Mouse (Mus musculus): ENCODE measurements around the gene Tmem232.
A peak's percentile ranks its signal among the peaks of the same experiment; 100 is the strongest.
"Not testable (repeated sequence)": the region's sequence is repeated elsewhere in the genome, so short reads cannot be mapped to it uniquely, and the experiment has no call there.

Tmem232 gene

DNA sequence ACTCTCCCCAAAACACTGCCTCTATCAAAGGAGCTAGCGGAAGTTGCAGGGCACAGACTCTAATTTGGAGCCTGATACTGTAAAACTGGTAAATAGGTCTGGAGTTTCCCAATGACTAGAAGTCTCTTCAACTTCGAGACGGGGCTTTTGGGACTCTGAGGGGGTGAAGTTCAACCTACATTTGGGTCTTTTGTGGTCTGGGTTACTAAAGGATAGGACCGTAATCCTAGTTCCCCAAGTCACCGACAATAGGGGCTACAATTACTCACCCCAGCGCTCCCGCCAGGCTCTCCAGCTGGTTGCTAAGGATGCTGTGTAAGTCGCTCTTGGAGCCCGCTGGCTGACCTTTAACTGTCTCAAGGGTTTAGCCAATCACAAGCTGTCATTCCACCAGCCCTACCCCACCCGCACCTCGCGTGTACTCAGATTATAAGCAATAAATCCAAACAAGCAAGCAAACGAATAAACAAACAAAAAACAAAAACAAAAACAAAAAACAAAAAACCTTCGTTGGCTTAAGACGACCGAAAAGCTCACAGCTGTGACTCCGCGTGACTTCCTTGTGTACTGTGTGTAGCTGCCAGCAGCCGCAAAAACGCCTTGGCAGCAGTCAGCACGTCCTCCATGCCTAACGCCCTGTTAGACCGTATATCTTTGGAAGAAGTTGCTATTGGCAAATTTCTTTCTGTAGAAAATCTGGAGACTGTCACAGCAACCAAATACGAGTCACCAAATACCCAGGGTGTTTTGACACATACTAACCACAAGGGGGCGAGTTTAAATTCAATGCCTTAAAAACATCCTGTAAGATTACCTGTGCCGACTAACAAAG is at the start of gene Tmem232:
Gene Tmem232 (minus strand): TSS at position 342 of the 832 bp plus-strand sequence.
- DNase-seq (ENCODE audit: low spot score): no peak

DNA sequence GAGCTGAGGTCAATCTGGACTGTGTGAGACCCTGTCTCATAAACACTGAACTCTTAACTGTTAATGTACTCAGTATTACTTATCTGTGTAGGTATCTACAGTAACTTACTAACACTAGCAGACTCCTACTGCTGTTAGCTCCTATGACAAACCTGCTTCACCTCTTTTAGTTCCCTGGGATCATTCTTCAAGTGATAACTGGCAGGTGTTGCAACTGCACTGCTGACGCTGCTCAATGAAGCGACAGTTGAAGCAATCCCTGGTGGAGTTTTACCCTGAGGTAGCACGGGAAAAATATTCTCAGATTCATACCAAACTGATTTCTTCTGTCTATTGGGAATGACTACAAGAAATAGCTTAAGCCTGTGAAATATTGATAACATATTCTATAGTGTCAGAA is 46.3 kb upstream of the Tmem232 start:
- DNase-seq (ENCODE audit: low spot score): no peak

DNA sequence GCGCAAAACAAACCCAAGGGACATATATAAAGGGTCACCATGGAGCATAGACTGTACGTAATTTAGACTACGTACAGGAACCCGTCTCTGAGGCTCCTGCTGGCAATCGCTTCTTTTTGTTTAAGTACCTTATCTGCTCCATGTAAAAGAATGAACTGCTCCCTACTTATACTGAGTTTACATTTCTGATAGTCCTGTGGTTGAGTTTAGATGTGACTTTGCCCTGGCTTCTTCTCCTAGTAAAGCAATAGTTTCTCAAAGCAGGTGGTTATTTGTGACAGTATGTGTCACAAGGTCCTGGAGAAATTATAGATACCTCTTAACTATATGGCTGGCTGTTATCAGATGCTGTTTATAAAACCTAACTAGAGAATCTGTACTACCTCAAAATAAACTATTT is 40.9 kb upstream of the Tmem232 start:
- no peak for DNase-seq (ENCODE audit: low spot score)

DNA sequence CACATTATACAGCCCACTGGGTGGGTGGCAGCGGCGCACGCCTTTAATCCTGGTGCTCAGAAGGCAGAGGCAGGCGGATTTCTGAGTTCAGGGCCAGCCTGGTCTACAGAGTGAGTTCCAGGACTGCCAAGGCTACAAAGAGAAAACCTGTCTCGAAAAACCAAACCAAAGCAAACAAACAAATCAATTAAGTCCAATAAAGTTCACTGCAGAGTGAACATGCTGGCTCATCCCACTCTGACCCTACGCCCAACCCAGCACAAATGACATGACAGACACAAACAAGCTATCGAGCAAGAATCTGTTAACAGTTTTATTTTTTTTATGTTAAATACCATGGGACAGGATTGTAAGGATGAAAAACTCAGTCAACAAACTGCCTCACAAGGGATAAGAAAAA is 39.2 kb upstream of the Tmem232 start:
- DNase-seq (ENCODE audit: low spot score): no peak

DNA sequence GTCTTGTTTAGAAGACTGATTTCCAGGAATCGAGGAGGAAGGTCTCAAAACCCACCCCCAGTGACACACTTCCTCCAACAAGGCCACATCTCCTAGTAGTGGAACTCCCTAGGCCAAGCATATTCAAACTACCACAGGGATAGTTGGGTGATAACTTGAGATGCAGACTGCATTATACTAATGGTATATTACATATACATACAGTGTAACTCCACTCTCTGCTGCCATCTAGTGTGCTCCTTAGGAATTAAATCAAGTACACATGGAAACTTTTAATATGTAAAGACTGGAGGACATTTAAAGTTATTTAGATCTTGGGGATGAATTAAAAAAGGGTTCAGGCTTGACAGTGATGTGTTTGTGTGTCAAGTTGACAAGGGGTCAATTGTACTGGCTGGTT is 34.8 kb upstream of the Tmem232 start:
- DNase-seq (ENCODE audit: low spot score): no peak

DNA sequence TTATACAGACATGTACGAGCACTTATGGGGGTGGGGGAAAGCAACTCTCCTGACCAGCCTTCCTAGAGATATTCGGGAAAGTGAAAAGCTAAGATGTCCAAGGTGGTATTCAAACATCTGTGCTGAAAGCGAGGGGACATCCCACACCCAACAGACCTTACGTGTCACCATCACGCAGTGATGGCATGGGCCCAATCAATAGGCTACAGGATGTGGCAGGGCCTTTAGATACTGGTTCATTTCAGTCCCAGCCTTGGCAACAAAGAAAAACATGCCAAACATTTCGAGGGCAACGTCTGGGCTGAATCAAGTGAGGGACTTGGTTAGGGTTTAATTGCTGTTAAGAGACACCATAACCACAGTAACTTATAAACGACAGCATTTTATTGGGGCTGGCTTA is 34.3 kb upstream of the Tmem232 start:
- DNase-seq (ENCODE audit: low spot score): no peak

DNA sequence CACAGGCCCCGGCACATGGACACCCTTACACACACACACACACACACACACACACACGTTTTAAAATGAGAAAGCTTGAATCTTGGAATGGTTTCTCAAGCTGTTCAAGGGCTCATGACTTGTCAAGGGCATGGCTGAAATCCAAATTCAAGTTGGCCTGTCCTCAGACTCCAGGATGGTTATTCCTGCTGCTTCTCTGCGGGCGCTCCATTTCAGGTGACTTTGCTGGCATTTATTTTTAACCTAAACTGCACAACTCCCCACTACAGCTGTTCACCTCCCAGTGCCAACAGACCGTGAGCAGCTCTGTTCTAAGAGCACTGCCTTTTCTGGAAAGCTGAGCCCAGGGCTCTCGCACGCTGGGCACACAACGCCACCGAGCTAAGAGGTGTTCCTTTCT is 31.3 kb upstream of the Tmem232 start:
- no peak for DNase-seq (ENCODE audit: low spot score)

DNA sequence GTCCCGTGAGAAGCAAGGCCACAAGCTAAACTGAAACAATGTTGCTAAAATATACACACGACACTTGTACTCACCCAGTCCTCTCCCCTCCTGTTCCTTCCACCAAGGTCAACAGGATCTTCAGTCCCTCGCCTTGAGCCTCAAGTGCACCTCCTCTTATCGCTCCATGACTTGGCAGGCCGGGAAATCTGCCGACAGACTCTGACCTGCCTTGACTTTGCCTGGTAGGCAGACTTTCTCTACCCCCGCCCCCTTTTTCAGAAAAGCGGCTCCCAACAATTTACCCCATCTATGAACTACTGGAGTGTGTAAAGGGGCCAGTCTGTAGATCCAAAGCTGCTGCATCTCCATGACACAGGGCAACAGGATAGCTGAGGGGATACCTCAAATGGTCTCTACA is 30.9 kb upstream of the Tmem232 start:
- DNase-seq (ENCODE audit: low spot score): peak; percentile 83

DNA sequence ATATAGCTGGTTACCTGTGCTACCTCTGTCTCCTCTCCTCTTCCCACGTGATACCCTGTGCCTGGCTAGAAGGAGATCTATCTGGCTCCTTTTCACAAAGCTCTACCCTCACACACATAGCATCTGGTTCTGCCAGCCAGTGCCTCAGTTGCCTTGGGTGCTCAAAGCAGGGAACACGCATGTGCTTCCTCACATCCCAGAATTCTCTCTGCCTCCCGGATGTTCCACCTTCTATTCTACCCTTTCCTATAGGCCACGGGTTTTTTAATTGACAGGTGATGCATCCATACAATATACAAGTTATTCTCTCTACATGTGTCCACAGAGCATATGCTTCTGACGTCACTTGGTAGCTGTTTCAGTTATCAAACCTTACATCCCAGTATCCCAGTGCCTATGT is 23.6 kb upstream of the Tmem232 start:
- DNase-seq (ENCODE audit: low spot score): no peak

DNA sequence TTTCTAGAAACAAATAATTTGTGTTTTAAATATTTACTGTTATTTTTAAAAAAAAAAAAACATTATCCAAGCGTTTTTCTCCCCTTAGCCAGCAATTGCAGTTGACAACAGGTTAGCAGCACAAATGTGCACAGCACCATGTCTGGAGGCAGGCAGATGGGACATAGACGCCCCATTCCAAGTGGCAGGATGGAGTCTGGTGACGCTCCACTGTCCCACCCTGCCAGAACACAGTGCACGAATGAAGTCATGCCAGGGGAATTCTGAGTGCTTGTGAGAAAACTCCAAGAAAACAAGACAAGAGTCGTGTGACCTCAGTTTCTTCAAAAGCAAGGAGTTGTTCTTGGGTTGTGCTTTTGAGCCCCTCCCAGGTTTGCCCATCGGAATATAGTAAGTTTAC is 22.8 kb upstream of the Tmem232 start:
- DNase-seq (ENCODE audit: low spot score): no peak

DNA sequence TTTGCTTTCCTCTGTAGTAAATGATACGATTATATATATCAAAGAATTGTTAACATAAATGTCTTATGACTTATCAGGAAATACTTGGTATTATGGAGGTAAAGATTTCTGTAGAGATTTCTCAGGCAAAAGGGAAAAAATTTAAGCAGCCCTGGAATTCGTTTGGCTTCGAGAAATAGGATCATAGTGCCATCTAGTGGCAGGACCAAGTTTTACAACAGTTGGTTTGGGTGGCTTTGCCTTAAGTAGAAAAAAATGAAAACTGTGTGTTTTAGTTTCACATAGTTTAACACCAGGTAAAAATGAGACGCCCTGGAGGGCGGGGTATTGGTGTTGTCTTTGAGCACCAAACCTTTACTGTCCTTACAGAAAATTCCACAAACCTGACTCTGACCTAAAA is 22.2 kb upstream of the Tmem232 start:
- DNase-seq (ENCODE audit: low spot score): no peak

DNA sequence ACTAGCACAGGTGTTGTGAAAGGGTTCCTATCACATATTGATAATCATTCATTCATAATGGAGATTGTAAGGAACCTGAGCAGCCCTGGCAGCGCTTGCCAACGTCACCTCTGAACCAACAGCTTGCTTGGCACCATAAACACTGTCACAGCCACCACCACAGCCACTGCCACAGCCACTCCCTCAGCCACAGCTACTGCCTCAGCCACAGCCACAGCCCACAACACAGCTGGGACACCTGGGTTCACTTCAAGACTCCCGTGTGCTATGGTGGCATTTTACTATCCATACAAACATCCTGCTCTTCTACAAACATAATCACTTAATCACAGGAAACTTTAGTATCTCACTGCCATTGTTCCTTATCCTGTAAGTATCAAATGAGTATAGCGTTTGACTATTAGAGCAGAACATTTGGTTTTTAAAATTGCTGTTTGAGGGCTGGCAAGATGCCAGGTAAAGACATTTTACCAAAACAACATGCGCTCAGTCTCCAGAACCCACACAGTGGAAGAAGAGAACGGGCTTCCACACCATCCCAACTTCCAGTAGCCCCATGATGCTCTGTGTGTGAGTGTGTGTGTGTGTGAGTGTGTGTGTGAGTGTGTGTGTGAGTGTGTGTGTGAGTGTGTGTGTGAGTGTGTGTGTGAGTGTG is 20.9 kb upstream of the Tmem232 start:
- no peak for DNase-seq (ENCODE audit: low spot score)

DNA sequence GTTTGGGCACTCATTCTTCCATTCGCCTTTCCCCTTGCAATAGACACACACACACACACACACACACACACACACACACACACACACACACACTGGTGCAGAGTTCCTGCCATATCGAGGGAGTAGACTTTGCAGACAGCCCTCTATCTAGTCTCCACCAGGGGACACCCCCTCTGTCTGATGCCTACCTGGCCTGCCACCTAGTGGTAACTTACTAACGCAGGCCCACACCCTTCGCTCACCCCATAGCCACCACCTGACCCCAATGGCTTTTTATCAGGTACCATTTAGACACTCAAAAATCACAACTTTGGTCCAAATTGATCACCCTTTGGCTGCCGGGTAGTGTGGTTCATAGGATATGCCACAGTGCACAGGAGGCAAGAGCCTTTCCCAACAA is 18.7 kb upstream of the Tmem232 start:
- DNase-seq (ENCODE audit: low spot score): no peak

DNA sequence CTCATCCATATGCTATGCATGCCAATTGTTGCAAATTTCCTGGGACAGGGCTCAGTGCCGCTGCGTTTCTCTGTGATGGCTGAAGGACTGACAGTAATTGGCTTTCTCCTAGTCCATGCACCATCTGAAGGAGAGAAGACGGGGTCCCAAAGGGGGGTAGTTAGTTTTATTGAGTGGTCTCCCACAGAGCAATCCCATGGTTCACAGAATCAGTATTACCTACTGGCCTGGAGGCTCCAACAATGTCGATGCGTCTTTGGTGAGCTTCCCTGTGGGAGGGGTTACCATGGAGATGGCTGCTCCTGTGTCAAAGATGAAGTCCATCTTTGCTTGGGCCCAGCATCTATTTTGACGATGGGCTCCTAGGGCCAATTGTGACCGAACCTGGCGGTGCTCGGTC is 18.2 kb upstream of the Tmem232 start:
- DNase-seq (ENCODE audit: low spot score): peak; percentile 33

DNA sequence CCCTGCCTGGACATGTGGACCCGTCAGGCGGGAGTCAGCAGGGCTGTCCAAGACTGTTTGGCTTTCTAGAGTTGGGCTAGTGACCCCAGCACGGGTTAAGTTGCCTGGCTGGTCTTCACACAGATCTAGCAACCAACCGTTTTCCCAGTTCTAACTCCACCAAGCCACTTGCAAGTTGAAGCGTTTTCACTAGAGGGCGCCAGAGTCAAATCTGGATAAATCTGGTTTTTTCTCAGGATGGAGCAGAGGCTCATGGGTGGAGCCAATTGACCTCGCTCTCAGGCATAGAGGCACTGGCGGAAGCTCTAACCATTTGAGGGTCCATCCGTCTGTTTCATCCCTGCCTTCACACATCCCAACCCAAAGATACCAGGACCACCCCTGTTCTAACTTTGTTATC is 17.6 kb upstream of the Tmem232 start:
- DNase-seq (ENCODE audit: low spot score): peak; percentile 62

DNA sequence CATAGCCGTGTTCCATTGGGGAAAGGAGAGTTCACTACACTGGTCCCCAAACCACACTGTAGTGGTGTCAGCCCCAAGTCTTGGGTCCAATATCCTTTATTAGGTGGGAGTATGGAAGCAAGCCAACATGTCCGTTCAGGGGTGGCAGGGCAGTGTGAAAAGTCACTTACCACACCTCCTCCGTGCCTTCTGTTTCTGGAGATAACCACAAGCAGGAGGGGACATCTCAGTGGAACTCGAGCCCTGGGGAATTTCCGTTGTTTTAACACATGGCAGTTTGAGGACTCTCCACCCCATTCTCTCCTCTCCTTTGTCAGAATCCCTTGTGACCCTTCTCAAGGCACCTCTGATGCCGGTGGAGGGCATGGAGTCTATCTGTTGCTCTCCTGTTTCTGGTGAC is 16.6 kb upstream of the Tmem232 start:
- no peak for DNase-seq (ENCODE audit: low spot score)

DNA sequence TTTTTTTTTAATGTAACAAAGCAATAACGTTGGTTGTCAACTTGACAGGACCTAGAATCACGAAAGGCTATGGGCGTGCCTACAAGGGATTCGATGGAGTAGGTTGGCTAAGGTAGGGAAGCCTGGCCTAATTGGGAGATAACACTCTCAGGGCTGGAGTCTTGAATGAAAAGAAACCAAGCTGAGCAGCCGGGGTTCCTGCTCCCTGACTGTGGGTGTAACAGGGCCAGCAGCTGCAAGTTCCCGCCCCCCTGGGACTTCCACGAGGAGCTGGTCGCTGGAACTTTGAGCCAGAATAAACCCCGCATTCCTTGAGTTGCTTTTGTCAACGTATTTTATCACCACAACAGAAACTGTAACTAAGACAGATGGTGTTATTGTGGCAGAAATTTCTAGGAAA is 16.2 kb upstream of the Tmem232 start:
- DNase-seq (ENCODE audit: low spot score): no peak

DNA sequence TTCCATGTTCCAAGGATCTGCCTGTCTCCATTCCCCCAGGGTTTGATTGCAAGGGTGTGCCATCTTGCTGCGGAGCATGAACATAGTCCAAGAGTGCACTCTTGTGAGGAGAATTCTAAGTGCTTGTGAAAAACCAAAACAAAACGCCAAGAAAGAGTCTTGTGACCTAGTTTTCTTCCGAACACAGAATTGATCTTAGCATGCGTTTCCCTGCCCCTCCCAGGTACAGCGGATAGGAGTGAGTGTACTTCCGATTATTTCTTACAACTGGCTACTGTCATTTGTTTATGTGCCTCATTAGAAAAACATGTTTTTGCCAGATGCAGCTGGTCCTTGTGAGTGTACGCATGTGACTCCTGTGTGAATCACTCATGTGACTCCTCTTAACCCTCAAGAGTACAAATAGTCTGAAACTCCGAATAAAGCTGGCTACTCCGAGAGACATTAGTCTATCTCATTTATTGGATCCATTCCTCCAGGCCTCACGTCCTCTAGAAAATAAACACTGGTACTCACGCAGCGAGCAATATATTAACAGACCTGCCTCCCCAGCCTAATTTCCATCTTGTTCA is 11.9 kb upstream of the Tmem232 start:
- DNase-seq (ENCODE audit: low spot score): no peak

DNA sequence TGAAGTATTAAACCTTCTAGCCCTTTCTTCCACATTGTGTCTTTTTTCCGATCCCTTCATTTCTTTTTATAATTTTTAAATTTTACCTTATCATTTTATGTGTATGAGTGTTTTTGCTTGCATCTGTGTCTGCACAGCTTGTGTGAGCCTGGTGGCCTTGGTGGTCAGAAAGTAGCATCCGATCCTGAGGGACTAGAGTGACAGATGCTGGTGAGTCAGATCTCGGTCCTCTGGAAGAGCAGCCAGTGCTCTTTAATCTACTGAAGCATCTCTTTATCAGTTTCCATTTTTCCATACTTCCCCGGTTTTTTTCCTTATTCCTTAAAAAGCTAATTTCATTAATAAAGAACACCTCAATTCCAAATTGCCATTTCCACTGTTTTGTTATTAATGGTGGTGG is 9.8 kb upstream of the Tmem232 start:
- DNase-seq (ENCODE audit: low spot score): no peak

DNA sequence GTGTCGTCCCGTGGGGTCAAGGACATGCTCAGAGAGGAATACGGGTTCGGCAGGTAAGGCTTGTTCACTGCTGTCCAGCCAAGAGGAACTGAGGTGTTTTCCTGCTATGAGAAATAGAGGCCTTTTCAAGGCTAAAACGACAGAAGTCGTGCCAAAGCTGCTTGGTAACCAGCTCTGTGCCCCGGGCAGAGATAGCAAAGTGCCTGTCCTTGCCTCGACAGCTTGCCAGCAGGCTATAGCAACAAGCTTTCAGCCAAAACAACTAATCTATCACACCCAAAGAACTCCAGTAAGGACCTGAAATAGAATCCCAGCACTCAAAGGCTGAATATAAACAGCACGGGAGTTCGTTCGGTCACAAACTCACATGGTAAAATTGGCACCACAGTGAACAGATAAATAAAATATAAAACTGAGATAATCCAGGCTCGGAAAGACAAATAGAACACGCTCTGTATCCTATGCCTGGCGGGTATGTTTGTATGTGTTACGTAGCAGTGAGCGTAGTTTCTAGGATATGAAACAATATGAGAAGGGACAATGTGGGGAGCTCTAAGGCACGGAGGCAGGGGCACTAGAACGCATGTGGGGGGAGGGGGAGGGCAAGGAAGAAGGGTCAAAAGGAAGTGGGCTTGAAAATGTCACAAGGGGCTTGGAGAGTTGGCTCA is 8.2 kb upstream of the Tmem232 start:
- peak; percentile 64 for DNase-seq (ENCODE audit: low spot score)

DNA sequence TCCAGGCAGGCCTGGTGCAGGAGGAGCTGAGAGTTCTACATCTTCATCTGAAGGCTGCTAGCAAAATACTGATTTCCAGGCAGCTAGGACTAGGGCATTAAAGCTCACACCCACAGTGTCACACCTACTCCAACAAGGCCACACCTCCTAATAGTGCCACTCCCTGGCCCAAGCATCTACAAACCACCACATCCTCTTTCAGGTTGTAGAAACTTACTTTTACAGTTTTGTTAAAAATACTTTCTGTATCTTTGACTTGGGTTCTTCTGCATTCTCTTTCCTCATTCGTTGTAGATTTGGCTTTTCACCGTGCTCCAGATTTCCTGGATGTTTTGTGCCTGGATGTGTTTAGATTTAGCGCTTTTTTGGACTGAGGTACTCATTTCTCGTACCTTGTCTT is 5.6 kb upstream of the Tmem232 start:
- not testable (repeated sequence) for DNase-seq (ENCODE audit: low spot score)

DNA sequence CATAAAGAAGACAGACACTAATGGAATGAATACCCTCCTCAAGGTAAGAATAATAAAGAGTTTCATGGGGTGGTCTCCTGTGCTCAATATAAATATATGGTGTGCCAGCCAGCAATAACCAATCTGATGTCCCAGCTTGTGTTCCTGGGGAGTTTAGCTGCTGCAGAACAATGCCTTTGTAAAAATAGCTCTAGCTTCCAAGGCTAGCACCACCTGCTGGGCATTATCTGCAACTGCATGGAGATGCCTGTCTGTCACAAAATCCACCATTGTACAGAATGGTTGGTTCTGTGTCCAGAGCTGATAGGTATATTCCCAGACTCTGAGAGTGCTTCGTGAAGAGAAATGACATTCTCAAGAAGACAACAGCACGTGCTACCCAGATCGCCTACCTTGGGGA is 4.4 kb downstream of the Tmem232 start:
- peak; percentile 43 for DNase-seq (ENCODE audit: low spot score)

DNA sequence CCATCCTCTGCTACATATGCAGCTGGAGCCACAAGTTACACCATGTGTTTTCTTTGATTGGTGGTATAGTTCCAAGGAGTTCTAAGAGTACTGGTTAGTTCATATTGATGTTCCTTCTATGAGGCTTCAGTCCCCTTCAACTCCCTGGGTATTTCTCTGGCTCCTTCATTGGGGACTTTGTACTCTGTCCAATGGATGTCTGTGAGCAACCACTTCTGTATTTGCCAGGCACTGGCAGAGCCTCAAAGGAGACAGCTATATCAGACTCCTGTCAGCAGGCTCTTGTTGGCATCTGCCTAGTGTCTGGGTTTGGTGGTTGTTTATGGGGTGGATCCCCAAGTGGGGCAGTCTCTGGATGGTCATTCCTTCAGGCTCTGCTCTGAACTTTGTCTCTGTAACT is 8.2 kb downstream of the Tmem232 start:
- not testable (repeated sequence) for DNase-seq (ENCODE audit: low spot score)

Measured in testis, postnatal 14 days (tissue).